Mouse (Mus musculus) kidney, adult 2 months (tissue): ENCODE results near the gene Lag3.

Experiments
- CTCF ChIP-seq: fragments of 200-500 bp; conservative IDR thresholded peaks from 2 replicates; pipeline ENCODE4 v1.5.1; 2011; ENCODE audit warnings: low read depth, mild to moderate bottlenecking, control low read depth, low read length, moderate library complexity, mixed read lengths; ENCODE audit not compliant: insufficient read depth, insufficient read length
- POLR2A ChIP-seq: fragments of 200-500 bp; IDR thresholded peaks from one replicate; pipeline ENCODE4 v1.6.1; 2011; ENCODE audit warnings: low read depth, low read length, control low read depth

DNA sequence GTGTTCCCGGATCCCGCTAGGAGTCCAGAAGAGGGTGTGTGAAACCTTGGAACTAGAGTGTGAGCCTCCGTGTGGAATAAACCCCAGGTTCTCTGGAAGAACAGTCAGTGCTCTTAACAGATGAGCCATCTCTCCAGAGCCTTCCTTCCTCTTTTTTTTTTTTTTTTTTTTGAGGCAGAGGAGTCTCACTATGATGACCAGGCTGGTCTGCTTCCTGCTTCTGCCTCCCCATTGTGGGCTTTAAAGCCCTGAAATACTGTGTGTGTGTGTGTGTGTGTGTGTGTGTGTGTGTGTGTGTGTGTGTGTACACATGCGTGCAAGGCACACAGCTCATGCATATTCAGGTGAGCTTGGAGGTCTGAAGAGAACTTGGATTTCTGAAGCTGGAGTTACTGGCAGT lies 10.0 kb upstream of the Lag3 start:
- no peak for TF ChIP-seq CTCF
- TF ChIP-seq POLR2A: no peak
